Mouse (Mus musculus): ENCODE measurements around the gene Olfm3. TPM values are rescaled to one million over a fixed set of nuclear protein-coding genes. Genes with fewer than 3 reads are reported as not detected.

Olfm3 gene
- polyA plus RNA-seq, 1 experiment from 2014 or later = not detected

GRCm38 (mm10) chr3:115095496-115095895 lies 191.6 kb downstream of the Olfm3 start:
- no peaks in the 10 kb centered on the region for H3K27me3 ChIP-seq (ENCODE audit: control insufficient read depth, insufficient read depth, low read length)
- H3K9ac ChIP-seq (ENCODE audit: low read depth, low read length) = no peak overlapping the region
- no peaks in the 10 kb centered on the region for H3K36me3 ChIP-seq (ENCODE audit: control insufficient read depth, insufficient read depth, low read length)
- H3K9me3 ChIP-seq (ENCODE audit: control insufficient read depth, low read length) = no peaks in the 10 kb centered on the region
- H3K27ac ChIP-seq (ENCODE audit: low read depth, low read length) = no peak overlapping the region
- ATAC-seq (ENCODE audit: low FRiP score, low TSS enrichment) = no peak
- WGBS = 77% methylated on average over 3 of the region's 3 CpGs
- no peaks in the 10 kb centered on the region for H3K4me1 ChIP-seq (ENCODE audit: control insufficient read depth, insufficient read depth, low read length)
- H3K4me3 ChIP-seq (ENCODE audit: low read length) = no peak overlapping the region
- H3K4me2 ChIP-seq (replicated peaks; ENCODE audit: low read depth, low read length) = no peak overlapping the region

GRCm38 (mm10) chr3:115099590-115099989 lies 195.7 kb downstream of the Olfm3 start:
- WGBS = 83% methylated on average over 1 of the region's 1 CpGs
- Histone ChIP-seq H3K4me1 (ENCODE audit: control insufficient read depth, insufficient read depth, low read length) (no peaks in the 10 kb centered on the region), H3K27me3 (ENCODE audit: control insufficient read depth, insufficient read depth, low read length) (no peaks in the 10 kb centered on the region), H3K4me3 (ENCODE audit: low read length) (no peak overlapping the region), H3K4me2 (replicated peaks; ENCODE audit: low read depth, low read length) (no peak overlapping the region), H3K9ac (ENCODE audit: low read depth, low read length) (no peak overlapping the region), H3K27ac (ENCODE audit: low read depth, low read length) (no peak overlapping the region), H3K9me3 (ENCODE audit: control insufficient read depth, low read length) (no peaks in the 10 kb centered on the region), H3K36me3 (ENCODE audit: control insufficient read depth, insufficient read depth, low read length) (no peaks in the 10 kb centered on the region)
- ATAC-seq (ENCODE audit: low FRiP score, low TSS enrichment) = no peak

GRCm38 (mm10) chr3:115104155-115104801 lies 200.4 kb downstream of the Olfm3 start:
- Histone ChIP-seq H3K4me1 (ENCODE audit: control insufficient read depth, insufficient read depth, low read length) (no peaks in the 10 kb centered on the region), H3K9me3 (ENCODE audit: control insufficient read depth, low read length) (no peaks in the 10 kb centered on the region), H3K36me3 (ENCODE audit: control insufficient read depth, insufficient read depth, low read length) (no peaks in the 10 kb centered on the region), H3K4me3 (ENCODE audit: low read length) (no peak overlapping the region), H3K9ac (ENCODE audit: low read depth, low read length) (no peak overlapping the region), H3K27me3 (ENCODE audit: control insufficient read depth, insufficient read depth, low read length) (no peaks in the 10 kb centered on the region), H3K4me2 (replicated peaks; ENCODE audit: low read depth, low read length) (no peak overlapping the region), H3K27ac (ENCODE audit: low read depth, low read length) (no peak overlapping the region)
- no peak for ATAC-seq (ENCODE audit: low FRiP score, low TSS enrichment)
- 85% methylated on average over 2 of the region's 2 CpGs for WGBS

GRCm38 (mm10) chr3:115104802-115105493 lies 201.1 kb downstream of the Olfm3 start:
- WGBS = 46% methylated on average over 8 of the region's 8 CpGs
- Histone ChIP-seq H3K9ac (ENCODE audit: low read depth, low read length) (no peak overlapping the region), H3K36me3 (ENCODE audit: control insufficient read depth, insufficient read depth, low read length) (no peaks in the 10 kb centered on the region), H3K27ac (ENCODE audit: low read depth, low read length) (no peak overlapping the region), H3K9me3 (ENCODE audit: control insufficient read depth, low read length) (no peaks in the 10 kb centered on the region), H3K4me3 (ENCODE audit: low read length) (no peak overlapping the region), H3K4me1 (ENCODE audit: control insufficient read depth, insufficient read depth, low read length) (no peaks in the 10 kb centered on the region), H3K4me2 (replicated peaks; ENCODE audit: low read depth, low read length) (no peak overlapping the region), H3K27me3 (ENCODE audit: control insufficient read depth, insufficient read depth, low read length) (no peaks in the 10 kb centered on the region)
- ATAC-seq (ENCODE audit: low FRiP score, low TSS enrichment) = no peak

GRCm38 (mm10) chr3:115145722-115146121 lies 241.8 kb downstream of the Olfm3 start:
- Histone ChIP-seq H3K36me3 (ENCODE audit: control insufficient read depth, insufficient read depth, low read length) (no peaks in the 10 kb centered on the region), H3K4me1 (ENCODE audit: control insufficient read depth, insufficient read depth, low read length) (no peaks in the 10 kb centered on the region), H3K27me3 (ENCODE audit: control insufficient read depth, insufficient read depth, low read length) (no peaks in the 10 kb centered on the region), H3K9me3 (ENCODE audit: control insufficient read depth, low read length) (no peaks in the 10 kb centered on the region), H3K4me2 (replicated peaks; ENCODE audit: low read depth, low read length) (no peak overlapping the region), H3K4me3 (ENCODE audit: low read length) (no peak overlapping the region), H3K27ac (ENCODE audit: low read depth, low read length) (no peak overlapping the region), H3K9ac (ENCODE audit: low read depth, low read length) (no peak overlapping the region)
- ATAC-seq (ENCODE audit: low FRiP score, low TSS enrichment) = no peak
- WGBS = 36% methylated on average over 2 of the region's 2 CpGs

GRCm38 (mm10) chr3:115146244-115146643 lies 242.4 kb downstream of the Olfm3 start:
- no peak for ATAC-seq (ENCODE audit: low FRiP score, low TSS enrichment)
- no peak overlapping the region for H3K27ac ChIP-seq (ENCODE audit: low read depth, low read length)
- 96% methylated on average over 2 of the region's 2 CpGs for WGBS

GRCm38 (mm10) chr3:115158903-115159473 lies 255.1 kb downstream of the Olfm3 start:
- 84% methylated on average over 3 of the region's 3 CpGs for WGBS
- H3K36me3 ChIP-seq (ENCODE audit: control insufficient read depth, insufficient read depth, low read length) = no peaks in the 10 kb centered on the region

More at GRCm38 (mm10) chr3:115146244-115146643, 242.4 kb downstream of the Olfm3 start:
- Histone ChIP-seq H3K9me3 (ENCODE audit: control insufficient read depth, low read length) (no peaks in the 10 kb centered on the region), H3K36me3 (ENCODE audit: control insufficient read depth, insufficient read depth, low read length) (no peaks in the 10 kb centered on the region), H3K4me2 (replicated peaks; ENCODE audit: low read depth, low read length) (no peak overlapping the region), H3K27me3 (ENCODE audit: control insufficient read depth, insufficient read depth, low read length) (no peaks in the 10 kb centered on the region), H3K4me3 (ENCODE audit: low read length) (no peak overlapping the region), H3K9ac (ENCODE audit: low read depth, low read length) (no peak overlapping the region), H3K4me1 (ENCODE audit: control insufficient read depth, insufficient read depth, low read length) (no peaks in the 10 kb centered on the region)

GRCm38 (mm10) chr3:115174625-115175024 lies 270.7 kb downstream of the Olfm3 start:
- WGBS = 89% methylated on average over 7 of the region's 7 CpGs
- no peak overlapping the region for H3K9ac ChIP-seq (ENCODE audit: low read depth, low read length)
- H3K4me2 ChIP-seq (replicated peaks; ENCODE audit: low read depth, low read length) = no peak overlapping the region
- H3K27ac ChIP-seq (ENCODE audit: low read depth, low read length) = no peak overlapping the region
- H3K27me3 ChIP-seq (ENCODE audit: control insufficient read depth, insufficient read depth, low read length) = no peaks in the 10 kb centered on the region
- H3K4me1 ChIP-seq (ENCODE audit: control insufficient read depth, insufficient read depth, low read length) = no peaks in the 10 kb centered on the region
- H3K4me3 ChIP-seq (ENCODE audit: low read length) = no peak overlapping the region
- no peaks in the 10 kb centered on the region for H3K36me3 ChIP-seq (ENCODE audit: control insufficient read depth, insufficient read depth, low read length)
- no peak for ATAC-seq (ENCODE audit: low FRiP score, low TSS enrichment)
- H3K9me3 ChIP-seq (ENCODE audit: control insufficient read depth, low read length) = no peaks in the 10 kb centered on the region

More at GRCm38 (mm10) chr3:115158903-115159473, 255.1 kb downstream of the Olfm3 start:
- Histone ChIP-seq H3K9me3 (ENCODE audit: control insufficient read depth, low read length) (no peaks in the 10 kb centered on the region), H3K27me3 (ENCODE audit: control insufficient read depth, insufficient read depth, low read length) (no peaks in the 10 kb centered on the region), H3K9ac (ENCODE audit: low read depth, low read length) (no peak overlapping the region), H3K4me3 (ENCODE audit: low read length) (no peak overlapping the region), H3K4me2 (replicated peaks; ENCODE audit: low read depth, low read length) (no peak overlapping the region), H3K4me1 (ENCODE audit: control insufficient read depth, insufficient read depth, low read length) (no peaks in the 10 kb centered on the region), H3K27ac (ENCODE audit: low read depth, low read length) (no peak overlapping the region)
- ATAC-seq (ENCODE audit: low FRiP score, low TSS enrichment) = no peak
